9 mouse cellular contexts compared by ENCODE assay signal in genomic region chr3:108858231-108858770, GRCm38 (mm10). TPM values are rescaled to one million over a fixed set of nuclear protein-coding genes. Genes with fewer than 3 reads are reported as not detected.
DNase-seq lines count a peak whose midpoint lies in the region; ATAC-seq lines count a peak whose summit lies in the region.
"Had no signal": no experiment of that assay in that cellular context is flagged by ENCODE, and none has a peak within 500 bp of the region (broad histone marks: within the 10 kb centered on the region; RNA-seq: fewer than 3 reads in every experiment).

No protein-coding gene starts in this region.

- ATAC-seq in forebrain, embryonic 15.5 days (replicated peaks): peak; percentile 94
- ATAC-seq in hindbrain, embryonic 12.5 days (ENCODE audit: low FRiP score): peak; percentile 81
- ATAC-seq in limb, embryonic 12.5 days (ENCODE audit: insufficient number of reproducible peaks, insufficient read depth, low FRiP score, low TSS enrichment, low read depth): peak; percentile 84
- peak; percentile 75 for ATAC-seq in neural tube, embryonic 12.5 days (ENCODE audit: low FRiP score, low read depth)

- no peaks in the 10 kb centered on the region for H3K27me3 ChIP-seq in forebrain, embryonic 15.5 days
- H3K27me3 ChIP-seq in hindbrain, embryonic 12.5 days: no peaks in the 10 kb centered on the region
- no peaks in the 10 kb centered on the region for H3K27me3 ChIP-seq in limb, embryonic 12.5 days
- H3K27me3 ChIP-seq in neural tube, embryonic 12.5 days (replicated peaks): no peaks in the 10 kb centered on the region

- peak; percentile 68 for DNase-seq in adrenal gland, adult 2 months
- DNase-seq in adrenal gland, postnatal 4 days (ENCODE audit: low spot score in 2 of 2): no peak
- peak; percentile 21 for DNase-seq in R1 (ENCODE audit: low read depth, low spot score)
- no peak for DNase-seq in cerebellum, adult 18-20 months

- no peak overlapping the region for H3K4me3 ChIP-seq in forebrain, embryonic 15.5 days
- H3K4me3 ChIP-seq in hindbrain, embryonic 12.5 days: no peak overlapping the region
- H3K4me3 ChIP-seq in limb, embryonic 12.5 days (replicated peaks): no peak overlapping the region
- H3K4me3 ChIP-seq in neural tube, embryonic 12.5 days: no peak overlapping the region
- H3K4me3 ChIP-seq: erythroblast, embryonic 14.5 days had no signal

- peaks cover 31% of the 10 kb centered on the region for H3K4me1 ChIP-seq in forebrain, embryonic 15.5 days
- H3K4me1 ChIP-seq in hindbrain, embryonic 12.5 days: peaks cover 15% of the 10 kb centered on the region
- peaks cover 29% of the 10 kb centered on the region for H3K4me1 ChIP-seq in limb, embryonic 12.5 days (replicated peaks)
- H3K4me1 ChIP-seq in neural tube, embryonic 12.5 days: peaks cover 12% of the 10 kb centered on the region

- H3K4me2 ChIP-seq in forebrain, embryonic 15.5 days (replicated peaks): 0 out of 2 replicates have a peak overlapping the region, but pooled peaks have one; percentile 0
- H3K4me2 ChIP-seq in hindbrain, embryonic 12.5 days (replicated peaks): no peak overlapping the region
- H3K4me2 ChIP-seq in limb, embryonic 12.5 days: peak overlapping the region; percentile 1; the same call in 1 of the 2 replicates
- H3K4me2 ChIP-seq in neural tube, embryonic 12.5 days (replicated peaks): no peak overlapping the region

- H3K9ac ChIP-seq in forebrain, embryonic 15.5 days (replicated peaks): no peak overlapping the region
- H3K9ac ChIP-seq in hindbrain, embryonic 12.5 days: no peak overlapping the region
- no peak overlapping the region for H3K9ac ChIP-seq in limb, embryonic 12.5 days (replicated peaks)
- H3K9ac ChIP-seq in neural tube, embryonic 12.5 days: no peak overlapping the region

- H3K27ac ChIP-seq in forebrain, embryonic 15.5 days (replicated peaks): peak overlapping the region; percentile 62
- H3K27ac ChIP-seq in hindbrain, embryonic 12.5 days: 0 out of 2 replicates have a peak overlapping the region, but pooled peaks have one; percentile 31
- H3K27ac ChIP-seq in limb, embryonic 12.5 days: peak overlapping the region; percentile 77
- H3K27ac ChIP-seq in neural tube, embryonic 12.5 days: no peak overlapping the region

- no peaks in the 10 kb centered on the region for H3K36me3 ChIP-seq in forebrain, embryonic 15.5 days
- no peaks in the 10 kb centered on the region for H3K36me3 ChIP-seq in hindbrain, embryonic 12.5 days
- no peaks in the 10 kb centered on the region for H3K36me3 ChIP-seq in limb, embryonic 12.5 days
- H3K36me3 ChIP-seq in neural tube, embryonic 12.5 days: no peaks in the 10 kb centered on the region

- 6% methylated on average over 7 of the region's 7 CpGs for WGBS in forebrain, embryonic 15.5 days
- 38% methylated on average over 7 of the region's 7 CpGs for WGBS in hindbrain, embryonic 12.5 days
- WGBS in limb, embryonic 12.5 days: 27% methylated on average over 7 of the region's 7 CpGs
- 33% methylated on average over 7 of the region's 7 CpGs for WGBS in neural tube, embryonic 12.5 days

- H3K9me3 ChIP-seq in forebrain, embryonic 15.5 days: no peaks in the 10 kb centered on the region
- no peaks in the 10 kb centered on the region for H3K9me3 ChIP-seq in hindbrain, embryonic 12.5 days (replicated peaks)
- 0 out of 2 replicates have a peak, but pooled peaks cover 3% of the 10 kb centered on the region for H3K9me3 ChIP-seq in limb, embryonic 12.5 days
- no peaks in the 10 kb centered on the region for H3K9me3 ChIP-seq in neural tube, embryonic 12.5 days

RNA-seq across cellular contexts. Expression of gene Stxbp3, which starts 18.0 kb away (rescaled TPM):
- total RNA-seq in adrenal gland, adult 2 months (2021): 10 to 100 TPM; 43.1 to 60.1 TPM
- polyA plus RNA-seq in adrenal gland, adult 2 months (2012; rRNA removed): 1.9 and 2.8 TPM in 2 replicates
- 10 to 100 TPM; 48.6 to 51.5 TPM for total RNA-seq in adrenal gland, postnatal 4 days (2021)
- 13.3 and 14.7 TPM in 2 replicates for polyA plus RNA-seq in forebrain, embryonic 15.5 days (2015; fragmentation: Nextera tagmentation; extraction: Ambion mirVana)
- 23.2 and 25.1 TPM in 2 replicates for polyA plus RNA-seq in hindbrain, embryonic 12.5 days (2016; fragmentation: Nextera tagmentation; extraction: Ambion mirVana)
- 32.5 and 33.3 TPM in 2 replicates for polyA plus RNA-seq in limb, embryonic 12.5 days (2016; fragmentation: Nextera tagmentation; extraction: Ambion mirVana)
- 21.0 and 21.4 TPM in 2 replicates for polyA plus RNA-seq in neural tube, embryonic 12.5 days (2016; fragmentation: Nextera tagmentation; extraction: Ambion mirVana)

RNA-seq across cellular contexts. Expression of gene Fndc7, which starts 31.5 kb away (rescaled TPM):
- 1 to 10 TPM in 1 of 2 experiments, under 1 TPM in 1; 0.35 to 1.1 TPM for total RNA-seq in adrenal gland, adult 2 months (2021)
- 0.19 and 0.25 TPM in 2 replicates for polyA plus RNA-seq in adrenal gland, adult 2 months (2012; rRNA removed)
- 1 to 10 TPM; 1.5 to 1.7 TPM for total RNA-seq in adrenal gland, postnatal 4 days (2021)
- polyA plus RNA-seq in forebrain, embryonic 15.5 days (2015; fragmentation: Nextera tagmentation; extraction: Ambion mirVana): not detected in 2 replicates
- polyA plus RNA-seq in hindbrain, embryonic 12.5 days (2016; fragmentation: Nextera tagmentation; extraction: Ambion mirVana): 0.12 and 0.22 TPM in 2 replicates
- polyA plus RNA-seq in limb, embryonic 12.5 days (2016; fragmentation: Nextera tagmentation; extraction: Ambion mirVana): 0.13 TPM in 2 replicates
- polyA plus RNA-seq in neural tube, embryonic 12.5 days (2016; fragmentation: Nextera tagmentation; extraction: Ambion mirVana): 0.05 TPM in 1 of 2 replicates, not detected in the other
- polyA plus RNA-seq: erythroblast, embryonic 14.5 days had no signal

RNA-seq across cellular contexts. Expression of gene Prpf38b, which starts 53.2 kb away (rescaled TPM):
- total RNA-seq in adrenal gland, adult 2 months (2021): 10 to 100 TPM; 39.8 to 77.9 TPM
- polyA plus RNA-seq in adrenal gland, adult 2 months (2012; rRNA removed): 108 and 117 TPM in 2 replicates
- total RNA-seq in adrenal gland, postnatal 4 days (2021): 10 to 100 TPM; 80.4 to 83.0 TPM
- 60.7 and 66.9 TPM in 2 replicates for polyA plus RNA-seq in forebrain, embryonic 15.5 days (2015; fragmentation: Nextera tagmentation; extraction: Ambion mirVana)
- polyA plus RNA-seq in hindbrain, embryonic 12.5 days (2016; fragmentation: Nextera tagmentation; extraction: Ambion mirVana): 87.6 and 103 TPM in 2 replicates
- polyA plus RNA-seq in limb, embryonic 12.5 days (2016; fragmentation: Nextera tagmentation; extraction: Ambion mirVana): 89.4 and 98.9 TPM in 2 replicates
- 76.6 and 78.9 TPM in 2 replicates for polyA plus RNA-seq in neural tube, embryonic 12.5 days (2016; fragmentation: Nextera tagmentation; extraction: Ambion mirVana)

Comparison
In these comparisons a context has a peak if more than half of its experiments do, and no peak if none do; other contexts are left out.
1. DNase-seq: peak in adrenal gland, adult 2 months (single experiment) and R1 (single experiment); none in adrenal gland, postnatal 4 days (0 of 2) and cerebellum, adult 18-20 months (0 of 2).
2. H3K4me2 ChIP-seq: peak in forebrain, embryonic 15.5 days (single experiment) and limb, embryonic 12.5 days (single experiment); none in hindbrain, embryonic 12.5 days (single experiment) and neural tube, embryonic 12.5 days (single experiment).
3. Peak in every context shown above with its lines, with median percentiles within 50 percentile points of each other: ATAC-seq.